Mouse (Mus musculus): Measurements from ENCODE around the gene Fam214a.

DNA sequence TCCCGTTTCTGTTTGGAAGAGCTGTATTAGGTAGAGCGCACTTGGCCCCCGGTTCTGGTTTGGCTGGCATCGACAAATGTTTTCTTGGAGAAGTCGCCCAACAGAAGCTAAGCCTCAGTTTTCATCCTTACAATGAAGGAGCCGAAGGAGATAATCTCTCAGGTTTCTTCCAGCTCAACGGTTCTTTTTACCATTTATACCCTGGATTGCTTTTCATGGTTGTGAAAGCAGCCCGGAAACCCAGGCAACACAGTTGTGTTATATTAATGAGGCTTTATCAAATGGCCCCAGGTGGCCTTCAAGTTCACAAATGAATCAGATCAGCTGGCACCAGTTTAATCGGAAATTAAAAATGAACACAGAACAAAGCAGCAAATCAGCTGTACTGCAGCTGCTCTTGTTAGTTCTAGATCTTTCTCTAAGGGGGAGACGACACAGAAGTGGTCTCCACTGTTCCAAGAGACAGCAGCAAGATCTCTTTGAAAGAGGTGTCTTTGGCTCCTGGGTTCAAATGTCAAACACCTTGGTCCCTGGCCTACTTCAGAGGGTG is 27.4 kb upstream of the Fam214a start:
- no peak for TF ChIP-seq GATA1 (IDR thresholded peaks at IDR 0.05; ENCODE audit: borderline replicate concordance, low read length)
- no peak for TF ChIP-seq FLI1 (IDR thresholded peaks at IDR 0.05; ENCODE audit: low read length)
